Mouse (Mus musculus): ENCODE data around the gene Pax7. TPM values are rescaled to one million over a fixed set of nuclear protein-coding genes. Genes with fewer than 3 reads are reported as not detected.

The Pax7 gene
- total and polyA plus RNA-seq, 3 experiments = not detected

- H3K4me2 ChIP-seq (ENCODE audit: insufficient read depth, low read depth, poor library complexity, severe bottlenecking) = no peak overlapping the region
- no peak overlapping the region for H3K9ac ChIP-seq (ENCODE audit: insufficient read depth, low read depth)
- H3K9me3 ChIP-seq (replicated peaks; ENCODE audit: low read length) = no peaks in the 10 kb centered on the region
- no peak overlapping the region for H3K4me3 ChIP-seq (replicated peaks in 1 of 3; ENCODE audit: low read depth in 2 of 3, low read length in 2 of 3, poor library complexity in 1 of 3)
- H3K36me3 ChIP-seq (replicated peaks in 1 of 2; ENCODE audit: control insufficient read depth in 1 of 2, insufficient read depth in 1 of 2, low read length in 1 of 2) = no peaks in the 10 kb centered on the region
- no peak for TF ChIP-seq RAD21 (IDR thresholded peaks at IDR 0.05; ENCODE audit: low read depth, low read length)
- TF ChIP-seq MYC (IDR thresholded peaks at IDR 0.05; ENCODE audit: low read depth, low read length) = no peak
- no peak for TF ChIP-seq JUN (IDR thresholded peaks at IDR 0.05; ENCODE audit: insufficient read depth, low read depth, low read length)
- dilution Hi-C loops (cut with MboI; ENCODE audit: extremely low pct_ligation_motif_present, extremely low pct_unique_long_range_greater_than_20kb, low sequenced_read_pairs) = no loop called here
- no peak overlapping the region for H3K27ac ChIP-seq (ENCODE audit: insufficient read depth, low read depth)
- H3K4me1 ChIP-seq (ENCODE audit: control insufficient read depth in 1 of 2, insufficient read depth in 2 of 2) = no peaks in the 10 kb centered on the region
- peaks cover 42% of the 10 kb centered on the region for H3K27me3 ChIP-seq (replicated peaks)
- H3K79me2 ChIP-seq (replicated peaks; ENCODE audit: control insufficient read depth, extremely low read depth, insufficient read depth, poor library complexity, severe bottlenecking) = no peaks in the 10 kb centered on the region
- in situ Hi-C loops (cut with MboI; ENCODE audit: low pct_ligation_motif_present, low pct_unique_long_range_greater_than_20kb, low sequenced_read_pairs) = no loop called here
- DNase-seq (ENCODE audit: extremely low read depth) = no peak
These were observed 10.9 kb downstream of the Pax7 start for GRCm38 (mm10) chr4:139822214-139823137.

- H3K36me3 ChIP-seq (replicated peaks in 1 of 2; ENCODE audit: control insufficient read depth in 1 of 2, insufficient read depth in 1 of 2, low read length in 1 of 2) = no peaks in the 10 kb centered on the region
- no peaks in the 10 kb centered on the region for H3K9me3 ChIP-seq (replicated peaks; ENCODE audit: low read length)
- no peak overlapping the region for H3K9ac ChIP-seq (ENCODE audit: insufficient read depth, low read depth)
- H3K79me2 ChIP-seq (replicated peaks; ENCODE audit: control insufficient read depth, extremely low read depth, insufficient read depth, poor library complexity, severe bottlenecking) = no peaks in the 10 kb centered on the region
- dilution Hi-C loops (cut with MboI; ENCODE audit: extremely low pct_ligation_motif_present, extremely low pct_unique_long_range_greater_than_20kb, low sequenced_read_pairs) = no loop called here
- no peaks in the 10 kb centered on the region for H3K4me1 ChIP-seq (ENCODE audit: control insufficient read depth in 1 of 2, insufficient read depth in 2 of 2)
- no peak overlapping the region for H3K4me3 ChIP-seq (replicated peaks in 1 of 3; ENCODE audit: low read depth in 2 of 3, low read length in 2 of 3, poor library complexity in 1 of 3)
- TF ChIP-seq EP300 (IDR thresholded peaks at IDR 0.05; ENCODE audit: low read length) (no peak), ZNF384 (IDR thresholded peaks at IDR 0.05; ENCODE audit: low read depth, low read length) (no peak), POLR2AphosphoS2 (IDR thresholded peaks at IDR 0.05; ENCODE audit: low read depth, low read length) (no peak), TCF12 (IDR thresholded peaks at IDR 0.05; ENCODE audit: low read depth, low read length) (no peak), MAFK (IDR thresholded peaks at IDR 0.05; ENCODE audit: insufficient replicate concordance, low read length) (no peak), USF1 (IDR thresholded peaks at IDR 0.05; ENCODE audit: low read depth, low read length) (no peak), ZKSCAN1 (IDR thresholded peaks at IDR 0.05; ENCODE audit: borderline replicate concordance, low read depth, low read length) (no peak), JUN (IDR thresholded peaks at IDR 0.05; ENCODE audit: insufficient read depth, low read depth, low read length) (no peak), ETS1 (conservative IDR thresholded peaks at IDR 0.05; ENCODE audit: low read depth, low read length) (no peak), MAZ (IDR thresholded peaks at IDR 0.05; ENCODE audit: low read depth, low read length) (no peak), CTCF (conservative IDR thresholded peaks at IDR 0.05 in 1 of 2, IDR thresholded peaks at IDR 0.05 in 1 of 2; ENCODE audit: low read depth in 2 of 2, low read length in 2 of 2) (no peak), PAX5 (IDR thresholded peaks at IDR 0.05; ENCODE audit: low read length) (no peak), IRF4 (IDR thresholded peaks at IDR 0.05; ENCODE audit: low read depth, low read length) (no peak), ZMIZ1 (IDR thresholded peaks at IDR 0.05; ENCODE audit: low read depth, low read length) (no peak), USF2 (conservative IDR thresholded peaks at IDR 0.05; ENCODE audit: low read depth, low read length) (no peak), HCFC1 (IDR thresholded peaks at IDR 0.05; ENCODE audit: low read depth, low read length) (no peak), UBTF (IDR thresholded peaks at IDR 0.05; ENCODE audit: low read depth, low read length) (no peak), JUND (conservative IDR thresholded peaks at IDR 0.05; ENCODE audit: low read depth, low read length) (no peak), MAX (IDR thresholded peaks at IDR 0.05; ENCODE audit: low read length) (no peak)
- in situ Hi-C loops (cut with MboI; ENCODE audit: low pct_ligation_motif_present, low pct_unique_long_range_greater_than_20kb, low sequenced_read_pairs) = no loop called here
- H3K27me3 ChIP-seq (replicated peaks) = peaks cover 45% of the 10 kb centered on the region
- no peak for DNase-seq (ENCODE audit: extremely low read depth)
- no peak overlapping the region for H3K4me2 ChIP-seq (ENCODE audit: insufficient read depth, low read depth, poor library complexity, severe bottlenecking)
- no peak overlapping the region for H3K27ac ChIP-seq (ENCODE audit: insufficient read depth, low read depth)
These were observed 11.7 kb downstream of the Pax7 start for GRCm38 (mm10) chr4:139821491-139822160.

Data from CH12.LX (cell line).